Mouse (Mus musculus): ENCODE data around the gene Gm49425. TPM values are rescaled to one million over a fixed set of nuclear protein-coding genes. Genes with fewer than 3 reads are reported as not detected.

The Gm49425 gene
- polyA plus RNA-seq, 1 experiment from 2014 or later: not detected

DNA sequence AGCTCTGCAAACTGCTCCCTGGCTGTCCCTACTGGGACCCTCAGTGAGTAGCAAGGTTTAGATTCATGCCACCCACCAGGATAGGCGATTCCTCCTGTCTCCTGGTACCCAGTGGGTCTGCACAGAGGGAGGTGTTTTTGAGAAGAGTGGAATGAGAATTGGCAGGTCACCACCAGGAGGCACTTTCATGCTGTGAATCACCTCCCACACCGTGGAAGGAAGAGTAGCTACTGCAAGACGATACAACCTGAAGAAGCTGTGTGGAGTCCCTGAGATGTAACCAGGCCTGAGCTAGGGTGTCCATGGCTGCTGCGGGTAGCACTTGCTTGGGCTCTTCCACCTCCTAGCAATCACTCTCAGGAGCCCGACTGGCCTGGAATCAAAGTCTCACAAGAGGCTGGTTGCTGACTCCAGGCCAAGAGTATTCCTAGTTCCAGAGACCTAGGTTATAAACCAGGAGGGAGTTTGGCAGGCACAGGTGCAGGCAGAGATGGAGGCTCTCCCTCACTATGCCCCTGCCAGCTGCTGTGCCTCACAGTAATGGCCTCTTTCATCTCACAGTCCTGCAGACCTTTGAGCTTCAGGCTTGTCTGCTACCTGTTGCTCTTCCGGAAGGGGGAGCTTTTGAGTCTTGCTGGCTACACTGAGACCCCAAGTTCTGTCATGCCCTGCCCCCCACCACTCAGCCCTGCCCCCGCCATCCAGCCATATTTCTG lies 21.0 kb upstream of the Gm49425 start:
- Histone ChIP-seq H3K4me1 (ENCODE audit: control insufficient read depth, insufficient read depth, low read length) (peaks cover 9% of the 10 kb centered on the region), H3K27ac (ENCODE audit: low read length) (peak overlapping the region; percentile 21; the same call in 1 of the 2 replicates), H3K9ac (ENCODE audit: low read length) (no peak overlapping the region), H3K27me3 (ENCODE audit: control insufficient read depth, insufficient read depth, low read length) (no peaks in the 10 kb centered on the region), H3K36me3 (ENCODE audit: control insufficient read depth, insufficient read depth, low read length) (no peaks in the 10 kb centered on the region), H3K9me3 (replicated peaks; ENCODE audit: control insufficient read depth, low read length) (no peaks in the 10 kb centered on the region), H3K4me3 (replicated peaks; ENCODE audit: low read length) (no peak overlapping the region), H3K4me2 (ENCODE audit: low read depth, low read length) (no peak overlapping the region)
- ATAC-seq (ENCODE audit: insufficient read depth, low FRiP score): no peak
- 35% methylated on average over 7 of the region's 7 CpGs for WGBS

DNA sequence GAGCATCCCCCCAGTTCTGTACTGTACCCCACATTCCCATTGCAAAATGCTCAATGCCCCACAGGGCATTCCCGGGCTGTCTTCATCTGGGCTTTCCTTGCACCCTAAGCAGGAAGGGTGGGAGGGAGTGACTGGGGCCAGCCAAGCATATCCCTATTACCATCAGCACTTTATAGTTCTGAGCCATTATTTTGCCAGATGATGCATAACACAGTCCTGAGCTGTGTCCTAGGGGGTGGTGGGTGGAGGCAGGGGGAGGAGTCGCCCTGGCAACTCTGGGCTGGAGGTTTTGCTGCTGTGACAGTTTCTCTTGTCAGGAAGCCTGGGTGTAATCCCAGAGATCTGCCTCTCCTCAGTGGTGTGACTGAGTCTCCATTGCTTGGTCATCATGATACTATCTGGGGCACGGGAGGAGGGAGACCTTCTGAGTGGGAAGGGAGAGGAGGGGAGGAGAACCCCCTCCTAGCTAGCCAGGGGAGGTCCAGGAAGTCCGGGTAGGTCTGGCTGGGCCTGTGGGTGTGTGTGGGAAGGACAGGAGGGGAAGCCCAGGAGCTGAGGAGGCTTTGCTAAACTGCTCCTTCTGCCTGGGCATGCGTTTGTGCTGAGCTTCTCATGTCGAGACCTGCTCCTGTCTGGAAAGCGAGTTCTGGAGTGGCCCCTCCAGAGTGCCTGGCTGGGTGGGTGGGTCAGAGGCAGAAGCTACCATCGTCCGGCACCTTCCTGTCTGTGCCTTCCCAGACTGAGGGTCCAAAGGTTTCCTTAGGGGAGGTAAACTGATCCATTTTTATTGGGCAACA lies 19.2 kb upstream of the Gm49425 start:
- peaks cover 9% of the 10 kb centered on the region for H3K4me1 ChIP-seq (ENCODE audit: control insufficient read depth, insufficient read depth, low read length)
- peak overlapping the region; percentile 34; the same call in 1 of the 2 replicates for H3K27ac ChIP-seq (ENCODE audit: low read length)
- no peaks in the 10 kb centered on the region for H3K9me3 ChIP-seq (replicated peaks; ENCODE audit: control insufficient read depth, low read length)
- no peaks in the 10 kb centered on the region for H3K36me3 ChIP-seq (ENCODE audit: control insufficient read depth, insufficient read depth, low read length)
- H3K4me3 ChIP-seq (replicated peaks; ENCODE audit: low read length): no peak overlapping the region
- WGBS: 49% methylated on average over 9 of the region's 9 CpGs
- no peaks in the 10 kb centered on the region for H3K27me3 ChIP-seq (ENCODE audit: control insufficient read depth, insufficient read depth, low read length)
- peak; percentile 51; the same call in 1 of the 2 replicates for ATAC-seq (ENCODE audit: insufficient read depth, low FRiP score)
- 0 out of 2 replicates have a peak overlapping the region, but pooled peaks have one; percentile 21 for H3K9ac ChIP-seq (ENCODE audit: low read length)
- H3K4me2 ChIP-seq (ENCODE audit: low read depth, low read length): no peak overlapping the region

GRCm38 (mm10) chr15:101532720-101533119 lies 15.7 kb upstream of the Gm49425 start, which contains the start of gene Krt84:
Gene Krt84, minus strand, starts transcription at chr15:101532820.
- no peaks in the 10 kb centered on the region for H3K9me3 ChIP-seq (replicated peaks; ENCODE audit: control insufficient read depth, low read length)
- ATAC-seq (ENCODE audit: insufficient read depth, low FRiP score): no peak
- no peaks in the 10 kb centered on the region for H3K4me1 ChIP-seq (ENCODE audit: control insufficient read depth, insufficient read depth, low read length)
- no peaks in the 10 kb centered on the region for H3K27me3 ChIP-seq (ENCODE audit: control insufficient read depth, insufficient read depth, low read length)
- no peak within 1 kb of the TSS for H3K27ac ChIP-seq (ENCODE audit: low read length)
- no peak within 1 kb of the TSS for H3K9ac ChIP-seq (ENCODE audit: low read length)
- no peak within 1 kb of the TSS for H3K4me2 ChIP-seq (ENCODE audit: low read depth, low read length)
- 81% methylated on average over 7 of the region's 7 CpGs for WGBS
- no peaks in the 10 kb centered on the region for H3K36me3 ChIP-seq (ENCODE audit: control insufficient read depth, insufficient read depth, low read length)
- H3K4me3 ChIP-seq (replicated peaks; ENCODE audit: low read length): no peak within 1 kb of the TSS

DNA sequence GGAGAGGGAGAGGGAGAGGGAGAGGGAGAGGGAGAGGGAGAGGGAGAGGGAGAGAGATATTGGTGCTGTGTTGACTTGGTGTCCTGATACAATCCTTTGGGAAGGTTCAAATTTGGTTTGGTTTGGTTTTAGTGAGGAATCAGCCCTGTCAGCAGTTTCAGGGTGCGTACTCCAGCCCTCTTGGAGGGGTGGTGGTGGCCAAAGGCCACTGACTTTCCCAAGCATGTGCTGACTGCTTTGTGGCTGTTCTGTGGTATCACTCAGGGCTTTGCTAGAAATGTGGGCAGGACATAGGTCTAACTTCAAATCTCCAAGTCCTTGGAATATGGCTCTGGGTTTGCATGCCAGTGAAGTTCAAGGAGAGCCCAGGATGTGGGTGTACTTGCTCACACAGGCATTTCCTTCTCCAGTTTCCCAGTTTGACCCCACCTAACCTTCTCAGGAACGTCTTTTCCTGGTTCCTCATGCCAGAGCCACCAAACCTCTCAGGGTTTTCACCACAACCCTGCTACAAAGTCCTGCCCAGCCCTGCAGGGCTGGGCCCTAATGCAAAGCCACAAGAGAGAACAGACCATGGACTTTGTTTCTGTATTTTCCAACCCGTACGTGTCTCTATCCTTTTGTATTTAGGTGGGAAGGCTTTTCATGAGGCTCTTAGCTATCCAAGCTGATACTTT lies 5.6 kb upstream of the Gm49425 start:
- Histone ChIP-seq H3K27me3 (ENCODE audit: control insufficient read depth, insufficient read depth, low read length) (0 out of 2 replicates have a peak, but pooled peaks cover 4% of the 10 kb centered on the region), H3K4me2 (ENCODE audit: low read depth, low read length) (no peak overlapping the region), H3K4me1 (ENCODE audit: control insufficient read depth, insufficient read depth, low read length) (no peaks in the 10 kb centered on the region), H3K36me3 (ENCODE audit: control insufficient read depth, insufficient read depth, low read length) (no peaks in the 10 kb centered on the region), H3K27ac (ENCODE audit: low read length) (peak overlapping the region; percentile 78), H3K9ac (ENCODE audit: low read length) (no peak overlapping the region), H3K9me3 (replicated peaks; ENCODE audit: control insufficient read depth, low read length) (no peaks in the 10 kb centered on the region), H3K4me3 (replicated peaks; ENCODE audit: low read length) (no peak overlapping the region)
- 63% methylated on average over 4 of the region's 4 CpGs for WGBS
- ATAC-seq (ENCODE audit: insufficient read depth, low FRiP score): 0 out of 2 replicates have a peak, but pooled peaks have one; percentile 37

DNA sequence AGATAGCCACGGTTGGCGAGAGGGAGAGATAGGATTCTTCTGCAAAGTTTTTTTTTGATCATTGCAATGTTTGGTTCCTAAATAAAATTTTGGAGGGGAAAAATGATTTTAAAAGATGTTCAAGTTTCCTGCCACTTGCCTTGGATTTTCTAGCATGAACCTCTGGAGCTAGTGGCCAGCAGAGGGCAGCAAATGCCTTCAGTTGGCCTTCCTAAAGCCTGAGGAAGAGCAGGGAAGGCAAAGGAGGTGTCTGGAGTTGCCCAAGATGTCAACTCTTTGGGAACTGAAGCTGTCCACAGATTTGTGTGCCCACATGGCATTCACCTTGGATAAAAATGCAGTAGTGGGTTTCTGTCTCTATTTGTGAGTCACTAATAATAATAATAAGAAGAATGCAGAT lies 2.7 kb upstream of the Gm49425 start:
- Histone ChIP-seq H3K4me3 (replicated peaks; ENCODE audit: low read length) (no peak overlapping the region), H3K27me3 (ENCODE audit: control insufficient read depth, insufficient read depth, low read length) (0 out of 2 replicates have a peak, but pooled peaks cover 4% of the 10 kb centered on the region), H3K4me1 (ENCODE audit: control insufficient read depth, insufficient read depth, low read length) (no peaks in the 10 kb centered on the region), H3K9ac (ENCODE audit: low read length) (no peak overlapping the region), H3K27ac (ENCODE audit: low read length) (no peak overlapping the region), H3K36me3 (ENCODE audit: control insufficient read depth, insufficient read depth, low read length) (no peaks in the 10 kb centered on the region), H3K4me2 (ENCODE audit: low read depth, low read length) (no peak overlapping the region), H3K9me3 (replicated peaks; ENCODE audit: control insufficient read depth, low read length) (no peaks in the 10 kb centered on the region)
- 13% methylated on average over 2 of the region's 2 CpGs for WGBS
- no peak for ATAC-seq (ENCODE audit: insufficient read depth, low FRiP score)

DNA sequence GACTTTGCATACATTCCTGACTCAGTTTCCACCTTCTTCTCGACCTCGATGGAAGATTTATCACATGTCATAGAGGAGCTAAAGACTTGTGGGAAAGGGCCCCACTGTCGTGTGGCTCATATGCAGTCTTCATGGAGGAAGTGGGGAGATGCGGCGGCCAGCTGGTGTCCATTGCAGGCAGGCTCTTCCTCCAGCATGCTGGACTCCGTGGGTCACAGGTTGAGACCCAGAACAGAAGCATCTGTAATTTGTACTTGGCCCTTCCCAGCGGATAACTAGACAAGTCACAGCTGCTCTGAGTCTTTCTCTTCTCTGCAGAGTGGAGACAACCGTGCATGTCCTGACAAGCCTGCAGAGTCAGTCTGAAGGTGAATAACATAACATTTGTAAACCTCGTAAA lies 8.8 kb downstream of the Gm49425 start:
- no peaks in the 10 kb centered on the region for H3K27me3 ChIP-seq (ENCODE audit: control insufficient read depth, insufficient read depth, low read length)
- WGBS: 38% methylated on average over 9 of the region's 9 CpGs
- H3K27ac ChIP-seq (ENCODE audit: low read length): no peak overlapping the region
- no peak for ATAC-seq (ENCODE audit: insufficient read depth, low FRiP score)
- no peak overlapping the region for H3K4me2 ChIP-seq (ENCODE audit: low read depth, low read length)
- H3K9me3 ChIP-seq (replicated peaks; ENCODE audit: control insufficient read depth, low read length): no peaks in the 10 kb centered on the region
- 0 out of 2 replicates have a peak, but pooled peaks cover 3% of the 10 kb centered on the region for H3K4me1 ChIP-seq (ENCODE audit: control insufficient read depth, insufficient read depth, low read length)
- no peaks in the 10 kb centered on the region for H3K36me3 ChIP-seq (ENCODE audit: control insufficient read depth, insufficient read depth, low read length)
- H3K9ac ChIP-seq (ENCODE audit: low read length): no peak overlapping the region
- H3K4me3 ChIP-seq (replicated peaks; ENCODE audit: low read length): no peak overlapping the region

- Histone ChIP-seq H3K4me3 (replicated peaks; ENCODE audit: low read length) (no peak overlapping the region), H3K4me2 (ENCODE audit: low read depth, low read length) (no peak overlapping the region), H3K9ac (ENCODE audit: low read length) (no peak overlapping the region), H3K36me3 (ENCODE audit: control insufficient read depth, insufficient read depth, low read length) (no peaks in the 10 kb centered on the region), H3K4me1 (ENCODE audit: control insufficient read depth, insufficient read depth, low read length) (0 out of 2 replicates have a peak, but pooled peaks cover 3% of the 10 kb centered on the region), H3K27me3 (ENCODE audit: control insufficient read depth, insufficient read depth, low read length) (no peaks in the 10 kb centered on the region), H3K27ac (ENCODE audit: low read length) (no peak overlapping the region), H3K9me3 (replicated peaks; ENCODE audit: control insufficient read depth, low read length) (no peaks in the 10 kb centered on the region)
- WGBS: 46% methylated on average over 14 of the region's 14 CpGs
- no peak for ATAC-seq (ENCODE audit: insufficient read depth, low FRiP score)
These were observed 9.9 kb downstream of the Gm49425 start for GRCm38 (mm10) chr15:101506896-101507758.

- Histone ChIP-seq H3K27me3 (ENCODE audit: control insufficient read depth, insufficient read depth, low read length) (no peaks in the 10 kb centered on the region), H3K9me3 (replicated peaks; ENCODE audit: control insufficient read depth, low read length) (no peaks in the 10 kb centered on the region), H3K36me3 (ENCODE audit: control insufficient read depth, insufficient read depth, low read length) (no peaks in the 10 kb centered on the region), H3K4me3 (replicated peaks; ENCODE audit: low read length) (no peak overlapping the region), H3K9ac (ENCODE audit: low read length) (no peak overlapping the region), H3K27ac (ENCODE audit: low read length) (no peak overlapping the region), H3K4me2 (ENCODE audit: low read depth, low read length) (no peak overlapping the region), H3K4me1 (ENCODE audit: control insufficient read depth, insufficient read depth, low read length) (no peaks in the 10 kb centered on the region)
- WGBS: 76% methylated on average over 2 of the region's 2 CpGs
- ATAC-seq (ENCODE audit: insufficient read depth, low FRiP score): peak; percentile 33; the same call in 1 of the 2 replicates
These were observed 19.9 kb downstream of the Gm49425 start for GRCm38 (mm10) chr15:101497181-101497580.
